Mouse (Mus musculus): ENCODE results near the gene Timm10b. TPM values are rescaled to one million over a fixed set of nuclear protein-coding genes. Genes with fewer than 3 reads are reported as not detected.
A peak's percentile ranks its signal among the peaks of the same experiment; 100 is the strongest.

Gene Timm10b
- 10 to 100 TPM; 78.9 to 88.0 TPM for total RNA-seq (2021)
- long read RNA-seq, experiment 1, transcript Timm10b-203 (3 exons, 3,273 nt), result major isoform, 22 of 36 reads
- long read RNA-seq, experiment 1, partial matches to known transcripts, result 0 of 36 reads
- long read RNA-seq, experiment 1, other reads (novel, unspliced or antisense), result 4 of 36 reads
- long read RNA-seq, experiment 2, transcript Timm10b-201 (4 exons, 694 nt), result minor isoform, 5 of 47 reads
- long read RNA-seq, experiment 2, transcript Timm10b-203 (3 exons, 3,273 nt), result major isoform, 28 of 47 reads
- long read RNA-seq, experiment 2, transcript Timm10b-208 (2 exons, 1,083 nt), result minor isoform, 6 of 47 reads
- long read RNA-seq, experiment 2, partial matches to known transcripts, result 1 of 47 reads
- long read RNA-seq, experiment 2, other reads (novel, unspliced or antisense), result 3 of 47 reads

DNA sequence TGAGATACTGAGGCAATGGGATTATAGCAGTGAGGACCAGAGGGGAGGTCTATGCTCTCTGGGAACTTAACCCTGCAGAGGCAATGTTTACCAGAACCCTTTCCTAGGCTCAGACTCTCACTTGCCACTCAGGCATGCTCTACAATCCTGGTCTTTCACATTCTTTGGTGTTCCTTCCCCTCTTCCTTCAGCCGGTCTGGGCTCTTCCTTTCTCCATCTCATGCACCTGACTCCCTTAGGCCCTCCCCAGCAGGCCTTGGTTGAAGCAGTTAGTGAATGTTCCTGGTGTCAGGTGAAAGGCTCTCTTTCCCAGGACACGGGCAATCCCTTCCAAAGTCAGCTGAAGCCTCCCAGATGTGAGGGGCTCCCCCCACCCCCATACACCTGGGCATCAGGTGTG is at the start of gene Timm10b:
Timm10b (plus strand) TSS at position 301 of the 400 bp plus-strand sequence.
- no peak for DNase-seq (ENCODE audit: low spot score in 2 of 2)

- no peak for DNase-seq (ENCODE audit: low spot score in 2 of 2)
Measured at GRCm38 (mm10) chr7:105590097-105590496, 49.8 kb upstream of the Timm10b start.

- DNase-seq (ENCODE audit: low spot score in 2 of 2), result peak in 1 of 2 experiments; percentile 67
Measured at GRCm38 (mm10) chr7:105602860-105603623, 36.8 kb upstream of the Timm10b start.

- no peak for DNase-seq (ENCODE audit: low spot score in 2 of 2)
Measured at GRCm38 (mm10) chr7:105608467-105608866, 31.4 kb upstream of the Timm10b start.

- no peak for DNase-seq (ENCODE audit: low spot score in 2 of 2)
Measured at GRCm38 (mm10) chr7:105611767-105612166, 28.1 kb upstream of the Timm10b start.

DNA sequence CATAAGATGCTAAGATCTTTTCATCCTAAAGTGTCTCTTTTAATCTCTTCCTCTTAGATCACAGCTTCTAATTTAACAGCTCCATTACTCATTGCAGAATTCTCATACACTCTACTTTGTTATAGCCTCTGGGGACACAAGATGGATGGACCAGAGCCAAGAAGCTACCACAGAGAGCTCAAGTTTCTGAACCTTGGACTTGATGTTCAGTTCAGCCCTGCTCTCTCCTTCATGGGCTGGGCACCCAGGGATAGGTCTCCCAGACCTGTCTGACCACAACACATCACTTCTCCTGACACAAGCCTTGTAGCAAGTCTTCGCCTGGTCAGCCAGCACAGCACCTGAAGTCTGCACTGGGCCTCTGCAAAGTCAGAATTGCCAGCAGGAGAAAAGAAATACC is 25.5 kb upstream of the Timm10b start:
- no peak for DNase-seq (ENCODE audit: low spot score in 2 of 2)

- no peak for DNase-seq (ENCODE audit: low spot score in 2 of 2)
Measured at GRCm38 (mm10) chr7:105615720-105616119, 24.1 kb upstream of the Timm10b start.

DNA sequence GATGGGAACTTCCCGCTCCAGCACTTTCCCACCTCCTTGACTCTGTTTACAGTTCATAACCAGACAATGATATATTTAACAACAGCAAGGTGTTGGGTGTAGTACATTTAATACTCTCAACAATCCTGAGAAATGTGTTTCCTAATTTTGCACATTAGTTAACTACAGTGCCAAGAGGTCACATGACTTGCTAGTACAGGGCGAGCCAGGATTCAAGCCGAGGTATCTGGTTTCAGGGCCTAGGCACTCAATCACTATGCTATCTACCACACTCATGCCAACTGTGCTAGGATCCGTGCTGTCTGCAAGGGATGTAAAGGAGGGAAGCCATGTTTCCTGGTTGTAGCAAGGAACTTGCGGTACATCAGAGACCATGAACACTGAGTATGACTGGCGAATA is 23.3 kb upstream of the Timm10b start:
- no peak for DNase-seq (ENCODE audit: low spot score in 2 of 2)

- no peak for DNase-seq (ENCODE audit: low spot score in 2 of 2)
Measured at GRCm38 (mm10) chr7:105617810-105618209, 22.0 kb upstream of the Timm10b start.

DNA sequence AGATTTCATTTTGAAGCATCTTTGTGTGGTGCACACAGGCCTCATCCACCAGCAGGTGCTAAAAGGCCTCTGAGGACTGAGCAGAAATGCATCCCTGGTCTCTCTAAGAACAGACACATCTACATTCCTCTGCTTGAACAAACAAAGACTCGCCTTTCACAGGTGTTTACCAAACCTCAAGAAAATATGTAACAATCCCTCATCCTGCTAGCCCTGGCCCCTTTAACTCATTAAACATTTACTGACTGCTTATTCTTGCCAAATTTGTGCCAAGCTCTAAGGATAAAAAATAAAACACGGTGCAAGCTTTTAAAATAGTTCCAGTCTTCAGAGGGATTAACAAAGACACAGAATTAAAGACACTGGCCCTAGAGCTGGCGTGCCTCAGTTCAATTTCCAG is 20.2 kb upstream of the Timm10b start:
- no peak for DNase-seq (ENCODE audit: low spot score in 2 of 2)

DNA sequence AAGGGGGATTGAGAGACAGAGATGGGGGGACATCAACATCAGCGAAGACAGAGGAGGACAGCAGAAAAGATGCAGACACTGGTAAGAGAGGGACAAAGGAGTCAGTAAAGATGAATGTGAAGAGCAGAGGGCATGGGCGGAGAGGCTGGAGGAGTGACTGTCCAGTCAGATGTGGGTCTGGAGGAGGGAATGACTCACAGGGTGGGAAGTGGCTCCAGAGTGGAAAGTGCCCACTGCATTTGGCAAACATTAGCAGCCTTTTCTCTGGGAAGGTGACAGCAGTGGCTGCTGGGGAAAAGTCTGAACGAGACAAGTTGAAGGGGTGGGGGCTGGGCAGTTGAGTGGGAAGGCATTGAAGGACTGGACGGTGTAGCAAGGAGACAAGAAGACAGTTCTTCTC is 18.8 kb upstream of the Timm10b start:
- DNase-seq (ENCODE audit: low spot score in 2 of 2), result no peak

- DNase-seq (ENCODE audit: low spot score in 2 of 2), result no peak
Measured at GRCm38 (mm10) chr7:105621646-105622292, 18.1 kb upstream of the Timm10b start.

DNA sequence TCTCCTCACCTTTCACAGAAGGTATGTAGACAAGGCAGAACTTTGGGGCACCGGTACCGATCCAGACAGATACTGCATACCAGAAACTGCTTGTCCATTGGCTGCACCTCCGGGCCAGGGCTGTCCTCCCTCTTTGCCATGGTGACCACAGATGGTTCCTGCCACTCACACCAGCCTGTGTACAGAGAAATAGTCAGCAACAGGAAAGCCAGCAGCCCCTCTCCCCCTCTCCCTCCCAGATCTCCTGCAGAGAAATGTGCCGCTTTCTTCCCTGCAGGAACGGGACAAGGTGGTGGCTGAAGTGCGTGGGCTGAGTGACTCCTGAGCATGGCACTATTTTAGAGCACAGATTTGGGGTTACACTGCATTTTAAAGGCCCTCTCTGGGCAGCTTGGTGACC is 14.5 kb upstream of the Timm10b start:
- no peak for DNase-seq (ENCODE audit: low spot score in 2 of 2)

- DNase-seq (ENCODE audit: low spot score in 2 of 2), result peak in 1 of 2 experiments; percentile 64
Measured at GRCm38 (mm10) chr7:105628633-105629032, 11.2 kb upstream of the Timm10b start.

DNA sequence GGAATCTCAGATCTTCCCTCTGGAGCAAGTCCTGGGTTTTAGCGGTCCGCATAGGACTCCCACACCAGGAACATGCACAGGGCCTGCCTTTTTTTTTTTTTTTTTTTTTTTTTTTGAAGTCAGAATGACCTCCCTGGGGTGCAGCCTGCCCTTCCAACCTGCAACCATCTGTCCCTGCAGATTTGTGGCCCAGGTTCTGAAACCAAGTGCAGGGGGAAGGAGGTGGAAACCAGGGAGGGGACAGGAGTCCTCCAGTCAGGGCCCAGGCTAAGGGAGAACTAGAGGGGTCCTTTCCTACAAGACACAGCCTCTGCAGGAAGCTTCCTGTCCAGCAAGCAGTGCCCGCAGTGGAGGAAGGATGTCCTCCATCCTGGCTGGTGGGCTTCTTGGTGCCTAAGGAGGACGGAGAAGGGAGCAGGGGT is 7.3 kb upstream of the Timm10b start:
- no peak for DNase-seq (ENCODE audit: low spot score in 2 of 2)

DNA sequence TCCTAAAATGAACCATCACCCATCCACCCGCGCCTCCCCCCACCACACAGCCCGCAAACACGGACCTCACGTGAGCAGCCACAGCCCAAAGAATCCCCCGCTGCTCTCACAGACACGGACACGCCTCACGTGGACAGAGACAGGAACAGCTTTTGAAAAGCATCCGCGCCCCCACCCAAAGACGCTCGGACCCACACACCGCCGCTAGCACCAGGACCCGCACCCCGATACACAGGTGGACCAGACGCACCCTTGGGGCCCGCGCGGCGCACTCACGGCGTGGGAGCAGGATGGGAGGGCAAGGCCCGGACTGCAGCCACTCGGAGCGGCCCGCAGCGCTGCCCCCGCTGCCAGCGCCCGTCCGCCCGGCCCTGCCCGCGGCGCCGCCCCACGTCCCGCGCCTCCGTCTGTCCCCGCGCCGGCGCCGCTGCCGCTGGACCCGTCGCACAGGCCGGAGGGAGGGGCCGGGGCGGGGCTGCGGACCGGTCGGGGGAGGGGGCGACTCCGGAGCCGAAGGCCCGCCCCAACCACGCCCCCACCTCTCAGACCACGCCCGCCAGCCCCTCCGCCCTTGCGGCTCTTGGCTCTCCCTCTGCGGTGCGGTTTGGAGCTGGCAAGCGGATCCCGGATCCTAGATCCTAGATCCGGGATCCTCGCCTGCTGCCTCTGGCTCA is 6.6 kb upstream of the Timm10b start, which contains the start of gene Trim3:
Trim3 (minus strand) TSS at position 445 of the 674 bp plus-strand sequence.
- peak; percentile 90 to 92 for DNase-seq (ENCODE audit: low spot score in 2 of 2)

GRCm38 (mm10) chr7:105633801-105634135 is 6.1 kb upstream of the Timm10b start:
- no peak for DNase-seq (ENCODE audit: low spot score in 2 of 2)

DNA sequence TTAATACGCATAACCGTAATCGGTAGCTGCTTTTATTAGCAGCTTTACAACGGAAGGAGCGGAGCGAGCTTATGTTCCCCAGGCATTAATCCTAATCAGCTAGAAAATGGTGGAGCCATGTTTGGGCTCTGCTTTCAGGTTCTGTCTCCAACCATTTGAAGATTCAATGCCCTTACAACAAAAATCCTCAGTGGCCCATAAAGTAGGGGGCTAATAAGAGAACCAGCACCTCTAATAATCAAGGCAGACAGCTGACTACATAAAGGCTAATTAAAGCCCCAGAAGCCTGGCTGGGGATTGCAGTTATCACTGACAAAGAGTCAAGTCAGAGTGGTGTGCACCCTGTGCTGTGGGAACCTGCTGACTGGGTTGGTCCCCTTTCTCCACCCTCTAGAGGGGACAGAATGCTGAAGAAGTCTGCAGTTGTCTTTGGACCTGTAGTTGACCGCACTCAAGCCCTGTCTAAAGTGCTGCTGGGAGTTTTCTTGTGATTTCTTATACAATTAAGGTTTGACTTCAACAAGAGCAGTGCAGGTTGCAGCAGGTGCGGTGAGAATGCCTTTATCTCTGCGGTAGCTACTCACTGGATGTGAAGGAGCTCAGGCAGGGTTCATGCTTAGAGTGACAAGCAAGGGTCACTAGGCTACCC is 5.5 kb upstream of the Timm10b start:
- no peak for DNase-seq (ENCODE audit: low spot score in 2 of 2)

- no peak for DNase-seq (ENCODE audit: low spot score in 2 of 2)
Measured at GRCm38 (mm10) chr7:105635726-105636125, 4.1 kb upstream of the Timm10b start.

DNA sequence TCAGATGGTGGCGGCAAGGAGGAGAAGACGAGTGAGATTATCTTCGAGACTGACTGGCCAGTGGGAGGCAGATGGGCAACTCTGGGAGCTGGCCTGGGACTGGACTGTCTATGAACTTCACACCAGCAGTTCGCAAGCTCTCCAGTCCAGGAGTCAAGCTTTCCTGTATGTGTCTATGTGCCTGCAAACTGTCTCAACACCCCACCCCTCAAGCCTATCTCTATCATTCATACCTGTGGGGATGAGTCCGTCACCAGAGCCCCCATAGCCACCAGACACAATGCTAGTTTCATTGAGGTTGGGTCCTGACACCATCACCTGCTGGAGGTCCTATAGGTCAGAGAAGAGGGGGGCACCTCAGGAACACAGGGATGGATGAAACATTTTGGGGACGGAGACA is 1.1 kb upstream of the Timm10b start:
- DNase-seq (ENCODE audit: low spot score in 2 of 2), result no peak

DNA sequence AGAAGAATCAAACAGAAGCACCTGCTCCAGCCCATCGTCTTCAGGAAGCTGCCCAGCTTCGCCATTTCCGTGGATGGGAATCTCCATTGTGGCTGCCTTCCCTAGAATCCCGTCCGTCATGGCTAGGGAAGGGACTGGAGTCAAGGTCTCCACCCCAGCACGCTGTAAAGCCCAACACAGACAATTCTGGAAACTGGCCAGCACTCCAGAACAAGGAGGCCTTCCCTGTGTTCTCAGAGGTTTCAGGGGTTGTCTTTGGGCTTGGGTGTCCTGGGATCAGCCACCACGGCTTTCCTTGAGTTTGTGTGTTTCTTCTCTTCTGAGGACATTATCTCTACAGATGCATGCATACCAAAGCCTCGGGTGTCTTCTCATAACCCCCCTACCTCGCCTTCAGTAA is 552 bp upstream of the Timm10b start:
- peak in 1 of 2 experiments; percentile 56 for DNase-seq (ENCODE audit: low spot score in 2 of 2)

All from gastrocnemius, postnatal 4 days (tissue).